Mouse (Mus musculus) natural killer cell, adult 2 months (primary cell): Measurements from ENCODE around the gene Dok3.

Experiments used
- DNase-seq, 2 experiments: peaks; one replicate each; pipeline ENCODE4 v3.0.0; 2022; ENCODE audit warnings: low spot score in 2 of 2

Dok3 gene

GRCm38 (mm10) chr13:55507877-55508276 is 21.2 kb downstream of the Dok3 start:
- DNase-seq, result no peak

DNA sequence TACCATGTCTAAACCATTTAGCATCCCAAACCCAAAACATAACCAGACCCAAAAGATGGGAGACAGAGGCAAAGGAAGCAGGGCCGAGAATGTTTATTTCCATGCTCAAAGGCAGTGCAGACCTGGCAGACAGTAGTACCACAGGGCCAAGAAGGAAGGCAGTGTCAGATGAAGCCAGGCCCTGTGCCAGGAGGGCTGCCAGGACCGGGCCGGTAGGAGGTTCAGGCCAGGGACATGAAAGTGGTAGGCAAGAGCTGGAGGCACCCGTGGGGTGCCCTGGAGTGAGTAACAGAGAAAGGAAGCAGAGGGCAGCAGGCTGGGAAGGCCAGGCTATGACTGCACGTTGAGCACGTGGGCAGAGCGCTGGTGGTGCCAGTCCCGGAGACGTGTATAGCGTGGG is 22.4 kb downstream of the Dok3 start:
- no peak for DNase-seq

DNA sequence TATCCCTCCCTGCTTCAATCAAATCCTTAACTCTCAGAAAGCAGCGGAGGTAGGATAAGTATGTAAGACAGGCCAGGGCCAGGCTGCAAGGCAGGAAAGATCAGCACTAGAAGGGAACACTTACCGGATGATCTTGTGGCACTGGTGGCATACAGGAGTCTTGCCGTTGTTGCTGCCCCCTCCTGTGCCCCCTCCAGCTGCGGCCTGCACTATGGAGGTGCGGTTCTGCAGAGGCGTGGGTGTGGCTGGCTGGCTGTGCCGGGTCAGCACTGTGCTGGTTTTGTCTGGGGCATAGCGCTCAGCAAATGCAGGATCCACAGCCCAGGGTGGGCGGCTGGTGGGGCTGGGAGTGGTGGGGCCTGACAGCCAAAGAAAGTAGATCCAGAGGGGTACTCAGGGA is 23.3 kb downstream of the Dok3 start:
- DNase-seq, result no peak

- no peak for DNase-seq
Measured at GRCm38 (mm10) chr13:55504390-55504789, 24.7 kb downstream of the Dok3 start.

DNA sequence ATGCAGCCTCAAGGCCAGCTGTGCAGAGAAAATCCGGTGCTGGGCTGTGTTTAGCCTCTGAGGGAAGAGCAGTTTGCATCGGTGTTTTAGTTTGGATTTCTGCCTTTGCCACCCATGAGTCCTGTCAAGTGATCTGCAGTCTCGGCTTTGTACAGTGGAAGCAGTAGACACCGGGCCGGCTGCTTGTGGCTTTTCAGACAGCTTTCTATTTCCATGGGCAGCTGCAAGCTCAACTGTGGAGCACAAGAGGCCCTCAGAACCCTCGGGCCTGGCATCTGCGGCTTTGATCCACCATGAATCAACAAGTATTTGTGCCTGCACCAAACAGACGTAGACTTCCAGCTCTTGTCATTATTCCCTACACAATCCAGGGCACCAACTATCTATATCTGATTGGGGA is 26.7 kb downstream of the Dok3 start:
- no peak for DNase-seq

GRCm38 (mm10) chr13:55500575-55500974 is 28.5 kb downstream of the Dok3 start:
- DNase-seq, result no peak

DNA sequence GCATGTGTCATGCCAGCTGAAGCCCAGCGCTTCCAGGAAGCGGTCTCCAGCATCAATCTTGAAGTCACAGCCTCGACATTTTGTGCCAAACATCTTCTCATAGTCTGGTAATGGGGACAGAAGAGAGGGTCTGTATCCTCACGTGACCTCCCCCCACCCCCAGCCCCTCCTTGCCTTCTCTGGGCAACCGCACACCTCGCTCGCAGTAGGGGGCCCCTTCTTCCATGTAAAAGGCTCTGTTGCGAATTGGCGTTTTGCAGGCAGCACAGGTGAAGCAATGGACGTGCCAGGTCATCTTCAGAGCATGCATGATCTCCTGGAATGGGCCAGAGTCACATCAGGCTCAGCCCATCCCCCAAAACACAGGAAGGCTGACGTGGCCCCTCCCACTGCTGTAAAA is 30.2 kb downstream of the Dok3 start:
- DNase-seq, result no peak

DNA sequence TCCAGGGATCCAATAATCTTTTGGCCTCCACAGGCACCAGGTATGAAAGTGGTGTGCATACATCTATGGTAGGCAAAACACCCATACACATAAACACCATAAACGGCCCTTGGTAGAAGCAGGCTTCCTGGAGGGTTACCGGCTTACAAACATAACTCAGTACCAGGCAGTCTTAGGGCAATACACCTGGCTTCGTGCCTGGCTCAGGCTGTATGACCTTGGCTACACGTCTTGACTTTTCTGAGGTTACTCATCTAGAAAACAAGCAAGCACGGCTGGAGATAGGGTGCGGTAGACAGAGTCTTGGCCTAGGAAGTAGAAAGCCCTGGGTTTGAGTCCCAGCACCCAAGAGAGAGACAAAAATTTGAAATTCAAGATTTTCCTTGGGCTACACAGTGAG is 32.4 kb downstream of the Dok3 start:
- no peak for DNase-seq

DNA sequence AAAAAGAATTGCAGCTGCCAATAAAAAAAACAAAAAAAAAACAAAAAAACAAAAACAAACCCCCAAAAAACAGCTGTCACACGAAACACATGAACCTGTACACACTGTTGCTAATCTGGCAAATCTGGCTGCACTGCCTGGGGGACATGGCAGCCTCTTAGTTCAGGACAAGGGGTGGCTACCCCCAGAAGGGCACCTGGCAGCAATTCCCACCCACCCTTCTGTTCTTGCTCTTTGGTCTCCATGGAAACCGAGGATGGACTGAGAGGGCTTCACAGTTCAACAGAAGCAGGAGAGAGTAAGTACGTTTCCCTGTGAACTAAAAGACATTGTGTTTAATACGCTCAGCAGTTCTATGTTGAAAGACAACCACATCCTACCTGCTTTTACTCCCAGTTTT is 33.4 kb downstream of the Dok3 start:
- DNase-seq, result no peak

GRCm38 (mm10) chr13:55494883-55495621 is 34.0 kb downstream of the Dok3 start:
- no peak for DNase-seq

DNA sequence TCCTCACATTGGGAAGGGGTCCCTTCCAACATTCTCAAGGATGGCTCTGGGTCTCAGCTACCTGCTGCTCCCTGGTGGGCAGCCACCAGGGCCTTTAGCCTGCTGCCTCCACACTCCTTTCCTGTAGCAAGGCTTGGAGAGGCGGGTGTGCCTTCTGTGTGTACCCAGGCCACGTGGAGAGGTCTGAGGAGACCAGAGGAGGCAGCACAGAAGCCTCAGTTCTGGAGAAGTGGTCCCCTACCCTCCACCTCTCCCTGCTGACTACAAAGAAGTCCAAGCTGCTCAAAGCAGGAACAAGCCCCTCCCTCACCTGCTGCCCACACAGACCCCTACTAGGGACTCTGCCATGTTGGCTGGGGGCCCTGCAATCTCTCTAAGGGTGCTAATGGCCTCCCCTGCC is 34.8 kb downstream of the Dok3 start:
- DNase-seq, result no peak

DNA sequence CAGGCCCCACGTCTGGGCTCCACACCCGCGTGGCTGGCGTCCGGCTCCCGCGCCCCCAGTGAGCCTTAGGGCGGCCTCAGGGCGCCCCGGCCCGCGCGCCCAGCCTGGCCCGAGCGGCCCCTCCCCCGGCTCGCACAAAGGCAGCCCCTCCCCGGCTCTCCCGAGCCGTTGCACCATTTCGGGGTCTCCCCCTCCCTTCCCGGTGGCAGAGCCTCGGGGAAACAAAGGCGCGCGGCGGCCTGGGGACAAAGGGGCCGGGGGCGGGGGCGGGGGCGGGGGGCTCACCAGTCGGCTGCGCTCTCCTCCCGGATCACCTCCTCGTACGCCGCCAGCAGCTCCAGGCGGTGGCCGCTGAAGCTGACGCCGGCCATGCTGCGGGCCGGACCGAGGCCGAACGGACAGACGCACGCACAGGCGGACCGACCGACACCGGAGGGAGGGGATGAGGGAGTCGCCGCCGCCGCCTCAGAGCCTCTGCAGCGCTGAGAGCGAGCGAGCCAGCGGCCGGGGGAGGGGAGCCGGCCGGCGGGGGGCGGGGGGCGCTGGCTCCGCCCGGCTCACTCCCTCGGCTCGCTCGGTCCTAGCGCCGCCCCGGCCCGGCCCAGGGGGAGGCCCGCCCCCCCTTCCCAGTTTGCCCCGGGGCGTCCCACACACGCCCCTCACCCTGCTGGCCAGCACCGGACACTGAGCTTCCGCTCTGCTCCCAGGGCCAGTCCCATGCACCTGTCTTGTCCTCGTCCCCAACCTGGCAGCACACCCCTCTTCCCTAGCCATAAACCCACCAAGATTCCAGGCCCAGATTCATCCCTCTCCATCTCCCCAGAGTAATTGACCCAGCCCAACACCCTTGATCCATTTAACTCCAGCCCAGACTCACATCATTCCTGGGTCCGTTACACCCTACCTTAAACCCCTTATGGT is 41.3 kb downstream of the Dok3 start, which contains the start of gene Dbn1:
Dbn1 (minus strand) TSS at position 534 of the 921 bp plus-strand sequence.
- no peak for DNase-seq

DNA sequence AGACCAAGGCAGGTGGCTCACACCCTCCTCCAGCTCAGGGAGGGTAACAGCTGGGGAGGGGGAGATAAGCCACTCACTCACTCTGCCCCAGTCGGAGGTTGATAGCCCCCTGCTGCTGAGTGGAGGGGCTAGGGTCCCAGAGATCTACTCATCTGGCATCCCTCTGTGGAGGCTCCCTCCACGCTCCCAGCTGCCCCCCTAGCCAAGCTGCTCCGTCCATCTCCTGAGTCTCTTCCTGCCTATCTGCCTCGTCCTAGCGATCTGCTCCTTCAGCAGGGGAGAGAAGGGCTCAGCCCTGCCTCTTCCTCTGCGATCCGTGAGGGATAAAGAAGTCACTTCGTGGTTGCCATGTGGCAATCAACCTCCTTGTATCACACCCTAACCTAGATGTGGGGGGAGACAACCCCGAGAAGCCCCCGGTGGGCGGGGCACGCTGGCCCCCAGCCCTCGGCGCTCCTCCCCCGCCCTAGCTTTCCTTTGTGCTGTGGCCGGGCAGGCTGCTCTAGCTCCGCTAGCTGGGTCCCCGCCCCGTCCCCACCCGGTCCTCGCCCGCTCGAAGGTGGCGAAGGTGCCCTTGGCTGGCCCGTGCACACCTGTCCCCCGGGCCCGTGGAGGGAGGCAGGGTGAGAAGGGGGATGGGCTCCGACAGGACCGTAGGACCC is 42.0 kb downstream of the Dok3 start:
- DNase-seq, result no peak

DNA sequence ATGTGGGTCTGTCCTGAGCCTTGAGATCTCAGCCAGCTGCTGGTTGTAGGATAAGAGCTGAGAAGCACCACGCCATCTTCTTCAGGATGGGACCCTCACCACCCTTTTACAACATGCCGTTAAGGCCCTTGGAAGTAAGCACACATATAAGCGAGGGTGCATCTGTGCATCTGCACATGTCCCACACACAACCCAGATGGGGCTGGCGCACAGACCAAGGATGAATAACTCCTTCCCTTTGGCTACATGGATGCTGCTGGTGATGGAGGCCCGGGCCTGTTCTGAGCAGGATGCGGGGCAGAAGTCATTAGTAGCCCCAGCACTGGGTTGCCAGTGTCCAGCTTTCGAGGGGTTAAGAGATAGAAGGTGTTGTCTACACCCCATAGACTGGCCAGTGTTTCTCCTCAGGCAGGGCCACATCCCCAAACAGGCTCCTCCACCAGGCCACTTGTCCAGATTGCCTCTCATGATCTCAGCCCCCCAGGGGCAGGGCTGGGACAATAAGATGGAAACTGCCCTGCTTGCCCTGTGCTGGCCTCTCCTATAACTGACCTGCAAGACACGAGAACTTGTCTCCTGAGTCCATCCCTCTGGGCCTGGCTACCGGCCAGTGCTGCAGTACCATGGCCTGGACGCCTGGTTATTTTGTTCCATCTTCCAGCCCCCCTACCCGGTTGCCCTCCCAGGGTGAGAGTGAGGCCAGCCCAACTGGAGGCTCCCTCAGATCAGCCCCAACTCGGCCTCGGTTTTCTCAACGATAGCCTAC is 42.9 kb downstream of the Dok3 start:
- DNase-seq, result no peak

GRCm38 (mm10) chr13:55484520-55485088 is 44.5 kb downstream of the Dok3 start:
- DNase-seq, result no peak

DNA sequence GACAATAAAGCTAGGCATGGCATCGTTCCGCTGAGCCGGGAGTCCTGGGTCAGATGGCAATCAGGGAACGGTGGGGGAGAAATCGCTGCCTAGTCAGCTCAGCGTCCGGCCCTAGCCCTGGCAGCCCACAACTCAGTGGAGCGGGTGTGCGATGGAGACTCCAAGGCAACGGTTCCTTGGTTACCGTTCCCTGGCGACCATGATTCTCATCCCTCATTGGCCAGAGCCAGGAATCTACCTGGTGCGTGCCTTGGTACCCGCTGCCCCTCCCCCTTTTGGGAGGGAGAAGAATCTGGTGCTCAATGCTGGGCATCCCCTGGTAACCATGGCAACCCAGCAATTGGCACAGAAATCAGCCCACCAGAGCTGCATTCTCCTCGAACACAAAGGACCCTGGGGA is 45.5 kb downstream of the Dok3 start:
- DNase-seq, result no peak

GRCm38 (mm10) chr13:55483071-55483470 is 46.0 kb downstream of the Dok3 start:
- no peak for DNase-seq

- no peak for DNase-seq
Measured at GRCm38 (mm10) chr13:55482542-55482941, 46.6 kb downstream of the Dok3 start.

GRCm38 (mm10) chr13:55479929-55480328 is 49.2 kb downstream of the Dok3 start:
- no peak for DNase-seq

GRCm38 (mm10) chr13:55479008-55479407 is 50.1 kb downstream of the Dok3 start:
- DNase-seq, result peak; percentile 53 to 64

DNA sequence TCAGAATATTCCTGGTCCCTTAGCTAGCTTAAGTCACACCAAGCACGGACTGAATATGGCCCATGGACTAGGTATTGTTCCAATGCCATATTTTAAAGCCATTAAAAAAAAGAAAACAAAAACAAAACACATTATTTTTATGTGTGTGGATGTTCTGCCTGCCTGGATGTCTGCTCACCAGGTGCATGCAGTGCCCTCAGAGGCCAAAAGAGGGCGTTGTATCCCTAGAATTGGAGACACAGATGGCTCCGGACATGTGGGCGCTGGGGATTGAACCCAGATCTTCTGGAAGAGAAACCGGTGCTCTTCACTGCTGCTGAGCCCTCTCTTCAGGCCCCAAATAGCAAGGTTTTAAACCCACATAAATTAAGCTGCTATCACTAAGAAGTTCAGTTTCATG is 51.1 kb downstream of the Dok3 start:
- DNase-seq, result peak in 1 of 2 experiments; percentile 45
